Mouse (Mus musculus): Measurements from ENCODE around the gene Fam122b.

DNA sequence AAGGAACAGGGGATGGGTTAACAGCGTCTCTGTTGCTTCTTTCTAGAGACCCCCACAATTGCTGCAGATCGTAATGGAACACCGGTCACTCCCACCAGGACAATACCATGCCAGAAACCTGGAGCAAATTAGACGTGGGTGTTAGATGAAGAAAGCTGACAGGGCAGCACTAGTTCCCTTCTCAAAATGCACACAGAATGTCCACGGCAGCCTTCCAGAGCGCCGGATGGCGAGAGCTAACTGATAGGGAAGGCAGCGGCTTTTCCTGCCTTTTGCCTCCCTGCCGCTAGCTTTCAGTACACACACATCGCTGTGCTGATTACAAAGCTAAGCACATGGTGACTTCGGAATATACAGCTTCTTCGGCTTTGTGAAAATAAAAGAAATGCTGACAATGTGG lies 37.6 kb downstream of the Fam122b start:
- no peak for TF ChIP-seq CTCF (IDR thresholded peaks at IDR 0.05; ENCODE audit: borderline replicate concordance, extremely low read depth, insufficient read depth, insufficient read length)
- no peak for TF ChIP-seq POLR2A (IDR thresholded peaks at IDR 0.05; ENCODE audit: borderline replicate concordance, extremely low read depth, insufficient read depth, insufficient read length, poor library complexity, severe bottlenecking)
